Mouse (Mus musculus): ENCODE measurements around the gene Crym.

The Crym gene

GRCm38 (mm10) chr7:120201771-120202170 lies at the start of gene Crym:
Gene Crym (minus strand): TSS chr7:120202111.
- no peak for DNase-seq (ENCODE audit: low read depth, low spot score)

DNA sequence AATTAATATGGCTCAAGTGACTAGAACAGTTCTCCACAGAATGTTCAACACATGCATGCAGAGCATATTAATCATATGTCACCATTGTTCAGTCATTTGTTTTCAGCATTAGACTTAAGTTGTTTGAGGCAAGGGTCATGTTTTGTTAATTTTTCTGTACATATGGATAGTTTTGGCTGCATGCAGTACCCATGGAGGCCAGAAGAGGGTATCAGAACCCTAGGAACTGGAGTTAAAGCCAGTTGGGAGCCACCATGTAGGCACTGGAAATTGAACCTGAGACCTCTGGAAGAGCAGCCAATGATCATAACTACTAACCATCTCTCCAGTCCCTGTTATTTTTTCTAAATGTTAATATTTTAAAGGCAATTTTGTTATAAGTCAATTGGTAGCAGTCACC lies 39.2 kb upstream of the Crym start:
- no peak for DNase-seq (ENCODE audit: low read depth, low spot score)

- DNase-seq (ENCODE audit: low read depth, low spot score), result no peak
These were observed 26.6 kb upstream of the Crym start for GRCm38 (mm10) chr7:120228541-120228940.

- no peak for DNase-seq (ENCODE audit: low read depth, low spot score)
These were observed 4.1 kb upstream of the Crym start for GRCm38 (mm10) chr7:120205989-120206388.

- DNase-seq (ENCODE audit: low read depth, low spot score), result peak; percentile 34
These were observed 1.9 kb upstream of the Crym start, which contains the start of gene Abca14 for GRCm38 (mm10) chr7:120203789-120204188. Gene Abca14 (plus strand): TSS chr7:120203961.

- no peak for DNase-seq (ENCODE audit: low read depth, low spot score)
These were observed 623 bp downstream of the Crym start for GRCm38 (mm10) chr7:120201231-120201744.

DNA sequence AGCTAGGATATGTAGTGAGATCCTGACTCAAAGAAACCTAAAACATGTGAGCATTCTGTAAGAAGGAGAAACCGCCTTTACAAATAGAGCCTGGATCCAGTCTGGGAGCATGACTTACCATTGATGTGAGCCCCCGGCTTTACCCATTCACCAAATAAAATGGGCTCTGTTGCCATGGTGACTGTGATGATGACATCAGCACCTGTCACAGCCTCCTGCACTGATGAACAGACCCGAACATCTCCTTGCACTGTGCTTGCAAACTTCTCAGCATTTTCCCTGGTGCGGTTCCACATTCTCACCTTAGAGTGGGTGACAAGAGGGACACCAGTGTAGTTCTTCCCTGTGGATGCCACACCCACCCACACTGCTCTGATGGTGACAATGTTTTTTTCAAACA lies 6.7 kb downstream of the Crym start:
- no peak for DNase-seq (ENCODE audit: low read depth, low spot score)

DNA sequence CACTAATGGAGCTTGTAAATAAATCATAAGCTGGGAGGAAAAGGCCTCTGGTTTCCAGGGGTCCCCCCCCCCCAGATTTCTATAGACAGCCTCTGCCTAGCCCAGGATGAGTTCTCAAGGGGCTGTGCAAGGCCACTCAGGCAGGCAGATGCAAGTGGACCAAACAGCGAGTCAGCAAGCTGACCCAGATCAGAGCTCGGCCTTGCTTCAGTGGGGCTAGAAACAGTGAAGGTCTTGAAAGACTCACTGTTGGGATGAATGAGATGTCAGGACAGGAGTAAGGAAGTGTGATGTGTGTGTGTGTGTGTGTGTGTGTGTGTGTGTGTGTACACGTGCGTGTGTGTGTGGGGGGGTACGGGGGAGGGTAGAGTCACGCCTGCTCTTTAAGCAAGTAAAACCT lies 9.1 kb downstream of the Crym start:
- no peak for DNase-seq (ENCODE audit: low read depth, low spot score)

DNA sequence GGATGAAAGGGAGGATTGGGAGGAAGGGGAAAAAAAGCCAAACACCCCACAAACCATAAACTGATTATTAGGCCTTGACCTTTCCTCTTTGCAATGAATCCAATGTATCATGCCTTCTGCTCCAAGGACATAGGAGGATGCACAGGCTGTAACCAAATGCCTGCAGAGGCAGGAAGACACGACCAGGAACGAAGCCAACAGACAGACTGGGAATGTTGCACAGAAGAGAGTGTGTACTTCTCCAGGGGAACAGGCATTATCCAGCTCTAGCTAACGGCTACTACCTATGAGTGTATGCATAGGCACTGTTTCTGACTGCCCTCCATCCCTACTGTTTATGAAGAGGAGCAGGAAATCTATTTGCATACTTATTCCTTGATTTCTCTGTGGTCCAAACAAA lies 9.7 kb downstream of the Crym start:
- no peak for DNase-seq (ENCODE audit: low read depth, low spot score)

DNA sequence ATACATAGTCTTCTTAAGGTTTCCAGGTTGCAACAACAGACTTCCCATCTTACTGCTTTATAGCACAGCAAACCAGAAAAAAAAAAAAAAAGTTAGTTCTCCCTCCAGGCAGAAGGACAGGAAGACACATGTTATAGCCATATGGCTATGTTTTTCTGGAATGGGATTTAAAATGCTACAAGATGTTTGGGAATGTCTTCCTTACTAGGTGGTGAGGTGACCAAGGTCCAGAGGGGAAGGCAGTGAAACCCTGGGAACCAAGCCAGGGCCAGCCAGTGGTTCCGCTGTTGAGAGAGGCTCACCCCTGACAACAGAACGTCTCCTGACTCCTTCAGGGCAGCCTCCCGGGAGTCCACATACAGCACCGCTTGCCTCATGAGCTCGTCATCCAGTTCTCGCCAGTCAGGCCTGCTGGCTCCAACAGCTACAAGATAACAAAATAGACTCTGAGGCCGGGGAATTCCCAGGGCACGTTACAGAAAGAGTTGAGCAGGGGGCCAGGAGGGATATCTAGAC lies 11.7 kb downstream of the Crym start:
- no peak for DNase-seq (ENCODE audit: low read depth, low spot score)

DNA sequence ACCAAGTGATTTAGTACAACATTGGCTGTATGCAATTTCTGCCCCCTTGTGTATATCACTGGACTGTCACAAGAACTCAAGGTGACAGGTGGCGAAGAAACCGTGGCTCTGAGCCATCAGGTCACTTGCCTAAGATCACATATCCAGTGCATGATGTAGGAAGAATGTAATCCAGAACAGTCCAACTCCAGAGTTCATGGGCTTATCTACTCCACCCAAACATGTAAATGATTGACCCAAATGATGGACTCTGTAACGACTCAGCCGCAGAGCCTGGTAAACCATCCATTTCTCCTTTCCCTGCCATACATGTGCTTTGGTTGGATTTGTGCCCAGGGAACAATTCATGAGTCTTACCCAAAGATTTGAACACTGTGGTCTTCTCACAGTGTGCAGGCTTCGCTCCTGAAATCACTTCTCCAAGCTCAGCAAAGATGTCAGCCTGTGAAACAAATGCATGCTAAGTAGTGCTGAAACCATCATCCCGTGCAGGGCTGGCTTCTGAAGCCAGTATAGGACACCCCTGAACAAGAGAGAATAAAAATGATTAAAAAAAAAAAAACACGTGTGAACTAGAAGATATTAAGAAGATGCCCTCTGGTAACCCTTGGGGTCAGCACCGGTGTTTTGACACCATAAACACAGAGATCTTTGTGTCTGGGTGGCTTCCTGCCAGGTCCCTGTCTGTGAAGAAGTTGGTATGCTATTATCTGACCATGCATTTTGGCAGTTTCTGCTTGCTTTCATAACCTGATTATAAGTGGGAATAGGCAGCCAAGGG lies 12.4 kb downstream of the Crym start:
- no peak for DNase-seq (ENCODE audit: low read depth, low spot score)

DNA sequence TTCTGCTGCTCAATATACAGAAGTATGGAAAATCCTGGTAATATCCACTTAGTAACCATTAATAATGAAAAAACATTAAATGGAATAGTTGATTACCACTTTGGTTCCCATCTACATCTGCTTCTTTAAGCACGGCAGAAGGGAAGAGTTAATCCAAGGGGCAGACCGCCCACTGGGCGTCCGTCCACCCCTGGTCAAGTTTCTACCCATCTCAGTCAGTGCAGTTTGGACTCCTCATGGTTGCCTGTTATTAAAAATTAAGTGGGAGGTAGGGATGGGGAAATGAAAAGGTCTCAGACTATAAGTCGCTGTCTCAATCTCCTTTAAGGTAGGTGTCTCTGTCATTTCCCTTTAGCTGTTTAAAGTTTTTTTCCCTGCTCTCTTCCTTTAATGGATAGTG lies 13.0 kb downstream of the Crym start:
- DNase-seq (ENCODE audit: low read depth, low spot score), result no peak

- no peak for DNase-seq (ENCODE audit: low read depth, low spot score)
These were observed 19.0 kb downstream of the Crym start for GRCm38 (mm10) chr7:120182891-120183290.

DNA sequence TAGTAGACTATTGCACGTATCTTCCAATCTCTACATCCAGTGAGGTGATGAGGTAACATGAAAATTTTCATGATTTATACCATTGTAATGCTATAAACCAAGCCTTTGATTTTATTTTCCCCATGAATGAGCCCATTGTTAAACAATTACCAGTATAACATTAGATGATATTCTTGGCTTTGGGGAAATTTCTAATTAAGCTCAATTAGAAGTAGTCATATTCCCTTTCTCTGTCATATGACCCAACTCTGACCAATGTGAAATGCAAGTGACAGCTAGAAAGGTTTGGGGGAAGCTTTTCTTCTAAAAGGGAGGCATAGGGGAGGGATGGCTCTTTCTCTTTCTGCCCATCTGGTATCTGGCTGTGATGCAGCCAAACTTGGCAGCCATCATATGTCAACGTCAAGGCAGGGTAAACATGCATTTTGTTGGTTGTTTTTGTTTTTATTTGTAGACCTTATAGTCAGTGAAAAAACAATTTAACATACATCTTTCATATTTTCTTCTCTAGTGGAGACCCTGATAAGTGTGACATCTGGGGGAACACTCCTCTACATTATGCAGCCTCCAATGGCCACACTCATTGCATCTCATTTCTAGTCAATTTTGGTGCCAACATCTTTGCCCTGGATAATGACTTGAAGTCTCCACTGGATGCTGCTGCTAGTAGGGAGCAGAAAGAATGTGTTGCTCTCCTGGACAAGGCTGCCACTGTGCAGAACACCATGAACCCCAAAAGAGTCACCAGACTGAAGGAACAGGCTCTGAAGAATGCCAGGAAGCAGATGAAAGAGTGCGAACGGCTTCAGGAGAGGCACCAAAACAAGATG lies 20.3 kb downstream of the Crym start:
- DNase-seq (ENCODE audit: low read depth, low spot score), result no peak

- DNase-seq (ENCODE audit: low read depth, low spot score), result no peak
These were observed 21.4 kb downstream of the Crym start for GRCm38 (mm10) chr7:120180547-120180946.

DNA sequence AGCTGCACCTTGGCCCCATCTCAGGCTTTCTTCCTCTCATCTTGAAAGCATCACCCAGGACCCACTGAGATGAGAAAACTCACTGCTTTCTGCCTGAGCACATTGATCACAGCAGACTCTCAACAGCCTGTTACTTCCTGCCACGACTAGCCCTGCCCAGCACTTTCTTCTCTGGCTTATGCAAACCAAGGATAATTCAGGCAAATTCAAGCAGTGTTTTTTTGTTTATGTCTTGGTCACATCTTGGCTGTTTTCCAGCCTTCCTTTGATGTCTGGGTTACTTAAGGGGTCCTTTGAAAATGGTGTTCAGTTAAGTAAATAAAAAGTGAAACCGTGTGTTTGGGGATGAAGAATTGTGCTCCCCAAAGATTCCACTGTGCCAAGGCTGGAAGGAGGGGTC lies 23.0 kb downstream of the Crym start:
- DNase-seq (ENCODE audit: low read depth, low spot score), result no peak

- no peak for DNase-seq (ENCODE audit: low read depth, low spot score)
These were observed 24.3 kb downstream of the Crym start for GRCm38 (mm10) chr7:120177611-120178010.

DNA sequence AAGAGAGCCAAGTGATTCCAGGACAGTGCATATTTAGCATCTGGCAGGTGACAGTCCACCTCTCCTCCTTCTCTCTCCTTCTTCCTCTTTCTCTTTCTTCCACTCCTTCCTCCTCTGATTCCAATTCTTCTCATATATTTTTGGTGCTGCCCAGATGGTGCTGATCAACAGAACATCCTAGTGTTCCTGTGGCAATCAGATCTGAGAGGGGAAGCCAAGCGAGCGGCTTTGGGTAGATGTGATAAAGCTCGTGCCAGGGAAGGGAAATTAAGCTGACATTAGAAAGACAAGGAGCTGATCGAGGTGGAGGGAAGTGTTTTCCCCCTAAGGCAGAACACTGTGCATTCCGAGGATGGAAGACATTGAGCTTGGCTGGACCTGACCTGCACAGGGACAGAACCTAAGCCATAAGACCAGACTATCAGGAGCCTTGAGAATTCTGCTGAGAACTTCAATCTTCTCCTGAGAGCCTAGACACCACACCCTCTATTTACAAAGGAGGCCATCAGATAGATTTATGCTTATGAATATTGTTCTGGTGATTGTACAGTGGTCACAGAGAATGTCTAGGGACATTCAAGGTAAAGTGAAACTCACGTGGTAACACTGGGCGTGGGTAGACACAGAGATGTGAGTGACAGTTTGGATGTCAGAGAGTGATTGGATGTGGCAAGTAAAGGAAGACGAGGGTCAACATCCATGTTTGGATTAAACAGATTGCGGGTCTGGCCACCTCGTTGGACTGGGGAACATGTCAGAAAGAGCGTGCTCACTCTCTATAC lies 27.0 kb downstream of the Crym start:
- no peak for DNase-seq (ENCODE audit: low read depth, low spot score)

DNA sequence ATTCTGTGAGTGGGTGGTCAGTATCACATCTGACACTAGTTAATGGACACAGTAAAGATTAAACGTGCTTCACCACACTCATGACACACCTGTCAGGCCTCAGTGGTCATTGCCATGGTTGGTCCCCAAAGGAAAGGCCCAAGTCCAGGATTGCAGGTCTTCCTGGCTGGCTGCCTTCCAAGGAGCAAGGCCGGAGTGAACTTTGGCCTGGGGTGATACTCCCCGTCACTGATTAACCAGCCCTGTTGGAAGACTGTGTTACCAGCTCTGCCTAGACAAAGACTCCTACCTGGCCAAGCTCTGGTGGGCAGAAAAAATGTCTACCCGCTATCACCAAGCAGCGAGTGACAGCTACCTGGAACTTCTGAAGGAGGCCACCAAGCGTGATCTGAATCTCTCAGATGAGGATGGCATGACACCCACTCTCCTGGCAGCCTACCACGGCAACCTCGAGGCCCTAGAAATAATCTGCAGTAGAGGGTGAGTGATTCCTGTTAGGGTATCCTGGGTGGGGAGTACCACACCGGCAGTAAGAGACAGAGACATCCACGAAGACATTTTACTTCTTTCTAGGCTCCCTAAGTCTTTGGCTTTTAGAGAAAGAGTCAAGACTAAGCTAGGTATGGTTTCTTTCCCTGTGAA lies 28.2 kb downstream of the Crym start, which contains the start of gene Anks4b:
Gene Anks4b, plus strand, starts transcription at position 256 of the 642 bp plus-strand sequence.
- DNase-seq (ENCODE audit: low read depth, low spot score), result no peak

DNA sequence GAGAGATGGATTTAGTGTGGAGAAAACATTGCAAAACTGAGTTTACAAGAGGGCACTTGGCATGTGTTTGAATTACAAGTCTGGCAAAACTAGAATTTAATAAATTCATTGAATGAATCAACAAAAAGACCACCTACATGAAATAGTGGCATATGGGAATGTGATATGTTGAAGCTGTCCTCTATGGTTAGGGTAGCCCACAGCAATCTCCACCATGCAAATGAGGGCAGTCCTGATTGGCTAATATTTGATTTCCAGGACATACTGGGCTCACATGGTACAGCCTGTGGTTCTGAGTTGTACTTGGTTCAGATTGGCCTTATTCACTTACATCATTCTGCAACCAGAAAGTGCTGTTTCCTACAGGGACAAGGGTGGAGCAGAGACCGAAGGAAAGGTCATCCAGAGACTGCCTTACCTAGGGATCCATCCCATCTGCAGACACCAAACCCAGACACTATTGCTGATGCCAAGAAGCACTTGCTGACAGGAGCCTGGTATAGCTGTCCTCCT lies 29.7 kb downstream of the Crym start:
- no peak for DNase-seq (ENCODE audit: low read depth, low spot score)
